Mouse (Mus musculus) liver, embryonic 14.5 days (tissue): ENCODE measurements around the gene Gm9903.

Experiments used
- CTCF ChIP-seq: IDR thresholded peaks from 2 replicates; pipeline ENCODE4 v1.5.1; 2016; ENCODE audit warnings: antibody characterized with exemption, low read depth, control low read depth
- EP300 ChIP-seq: IDR thresholded peaks from 2 replicates; pipeline ENCODE4 v1.6.1; 2016; ENCODE audit warnings: antibody characterized with exemption, low read depth

DNA sequence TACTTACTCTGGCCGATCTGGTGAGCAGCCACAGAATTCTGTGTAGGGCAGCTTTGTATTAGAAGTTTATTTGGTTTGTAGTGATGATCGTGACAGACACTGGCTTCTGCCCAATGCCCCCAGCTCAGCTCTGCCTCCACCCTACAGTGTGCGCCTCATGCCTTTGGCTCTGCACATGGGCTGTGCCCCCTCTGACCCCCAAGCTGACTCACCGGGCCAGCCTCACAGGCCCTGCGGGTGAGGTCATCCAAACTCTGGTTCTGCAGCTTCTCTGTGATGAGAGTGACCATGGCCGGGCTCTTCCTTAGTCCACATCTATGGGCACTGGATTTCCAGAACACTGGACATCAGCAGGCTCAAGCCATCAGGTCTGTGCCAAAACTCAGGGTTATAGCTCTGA, 15.3 kb upstream of the Gm9903 start:
- TF ChIP-seq CTCF (no peak), EP300 (no peak)
